Mouse (Mus musculus): ENCODE measurements around the gene Tenm3. TPM values are rescaled to one million over a fixed set of nuclear protein-coding genes. Genes with fewer than 3 reads are reported as not detected.

The Tenm3 gene
- polyA plus RNA-seq, 1 experiment from 2014 or later, result 36.1 TPM

GRCm38 (mm10) chr8:48649415-48649814 is 194.3 kb downstream of the Tenm3 start:
- Histone ChIP-seq H3K36me3 (ENCODE audit: control insufficient read depth, insufficient read depth, low read length) (no peaks in the 10 kb centered on the region), H3K27ac (ENCODE audit: low read depth, low read length) (no peak overlapping the region), H3K9ac (ENCODE audit: low read length) (no peak overlapping the region), H3K27me3 (ENCODE audit: control insufficient read depth, insufficient read depth, low read length) (no peaks in the 10 kb centered on the region), H3K9me3 (ENCODE audit: control insufficient read depth, low read length) (no peaks in the 10 kb centered on the region), H3K4me3 (ENCODE audit: low read depth, low read length) (no peak overlapping the region), H3K4me2 (ENCODE audit: low read depth) (no peak overlapping the region), H3K4me1 (ENCODE audit: control insufficient read depth, insufficient read depth, low read length) (no peaks in the 10 kb centered on the region)
- WGBS, result 77% methylated on average over 7 of the region's 7 CpGs
- DNase-seq (ENCODE audit: low spot score) (no peak), ATAC-seq (ENCODE audit: insufficient read depth, low FRiP score, low TSS enrichment) (no peak)

- no peaks in the 10 kb centered on the region for H3K36me3 ChIP-seq (ENCODE audit: control insufficient read depth, insufficient read depth, low read length)
- no peak overlapping the region for H3K4me3 ChIP-seq (ENCODE audit: low read depth, low read length)
- no peak overlapping the region for H3K27ac ChIP-seq (ENCODE audit: low read depth, low read length)
- H3K27me3 ChIP-seq (ENCODE audit: control insufficient read depth, insufficient read depth, low read length), result no peaks in the 10 kb centered on the region
- ATAC-seq (ENCODE audit: insufficient read depth, low FRiP score, low TSS enrichment) (no peak), DNase-seq (ENCODE audit: low spot score) (no peak)
- 73% methylated on average over 18 of the region's 18 CpGs for WGBS
- no peaks in the 10 kb centered on the region for H3K9me3 ChIP-seq (ENCODE audit: control insufficient read depth, low read length)
- no peak overlapping the region for H3K9ac ChIP-seq (ENCODE audit: low read length)
- no peaks in the 10 kb centered on the region for H3K4me1 ChIP-seq (ENCODE audit: control insufficient read depth, insufficient read depth, low read length)
- H3K4me2 ChIP-seq (ENCODE audit: low read depth), result no peak overlapping the region
Measured at GRCm38 (mm10) chr8:48646110-48646509, 197.6 kb downstream of the Tenm3 start.

- no peaks in the 10 kb centered on the region for H3K4me1 ChIP-seq (ENCODE audit: control insufficient read depth, insufficient read depth, low read length)
- WGBS, result 81% methylated on average over 4 of the region's 4 CpGs
- no peaks in the 10 kb centered on the region for H3K27me3 ChIP-seq (ENCODE audit: control insufficient read depth, insufficient read depth, low read length)
- no peak overlapping the region for H3K4me2 ChIP-seq (ENCODE audit: low read depth)
- DNase-seq (ENCODE audit: low spot score) (no peak), ATAC-seq (ENCODE audit: insufficient read depth, low FRiP score, low TSS enrichment) (no peak)
- no peaks in the 10 kb centered on the region for H3K9me3 ChIP-seq (ENCODE audit: control insufficient read depth, low read length)
- no peaks in the 10 kb centered on the region for H3K36me3 ChIP-seq (ENCODE audit: control insufficient read depth, insufficient read depth, low read length)
- H3K9ac ChIP-seq (ENCODE audit: low read length), result no peak overlapping the region
- H3K27ac ChIP-seq (ENCODE audit: low read depth, low read length), result no peak overlapping the region
- H3K4me3 ChIP-seq (ENCODE audit: low read depth, low read length), result no peak overlapping the region
Measured at GRCm38 (mm10) chr8:48638129-48638528, 205.6 kb downstream of the Tenm3 start.

GRCm38 (mm10) chr8:48636979-48637378 is 206.8 kb downstream of the Tenm3 start:
- H3K4me1 ChIP-seq (ENCODE audit: control insufficient read depth, insufficient read depth, low read length), result no peaks in the 10 kb centered on the region
- H3K4me2 ChIP-seq (ENCODE audit: low read depth), result no peak overlapping the region
- H3K9me3 ChIP-seq (ENCODE audit: control insufficient read depth, low read length), result no peaks in the 10 kb centered on the region
- H3K36me3 ChIP-seq (ENCODE audit: control insufficient read depth, insufficient read depth, low read length), result no peaks in the 10 kb centered on the region
- H3K9ac ChIP-seq (ENCODE audit: low read length), result no peak overlapping the region
- H3K4me3 ChIP-seq (ENCODE audit: low read depth, low read length), result no peak overlapping the region
- DNase-seq (ENCODE audit: low spot score) (no peak), ATAC-seq (ENCODE audit: insufficient read depth, low FRiP score, low TSS enrichment) (no peak)
- 88% methylated on average over 5 of the region's 5 CpGs for WGBS
- H3K27me3 ChIP-seq (ENCODE audit: control insufficient read depth, insufficient read depth, low read length), result no peaks in the 10 kb centered on the region
- H3K27ac ChIP-seq (ENCODE audit: low read depth, low read length), result no peak overlapping the region

- H3K9me3 ChIP-seq (ENCODE audit: control insufficient read depth, low read length), result no peaks in the 10 kb centered on the region
- no peak overlapping the region for H3K27ac ChIP-seq (ENCODE audit: low read depth, low read length)
- no peak overlapping the region for H3K4me2 ChIP-seq (ENCODE audit: low read depth)
- H3K9ac ChIP-seq (ENCODE audit: low read length), result no peak overlapping the region
- H3K4me3 ChIP-seq (ENCODE audit: low read depth, low read length), result no peak overlapping the region
- no peak for DNase-seq (ENCODE audit: low spot score)
- H3K4me1 ChIP-seq (ENCODE audit: control insufficient read depth, insufficient read depth, low read length), result no peaks in the 10 kb centered on the region
- no peak for ATAC-seq (ENCODE audit: insufficient read depth, low FRiP score, low TSS enrichment)
- 86% methylated on average over 4 of the region's 4 CpGs for WGBS
- H3K36me3 ChIP-seq (ENCODE audit: control insufficient read depth, insufficient read depth, low read length), result no peaks in the 10 kb centered on the region
- H3K27me3 ChIP-seq (ENCODE audit: control insufficient read depth, insufficient read depth, low read length), result no peaks in the 10 kb centered on the region
Measured at GRCm38 (mm10) chr8:48635815-48636214, 207.9 kb downstream of the Tenm3 start.

GRCm38 (mm10) chr8:48633426-48633825 is 210.3 kb downstream of the Tenm3 start:
- Histone ChIP-seq H3K36me3 (ENCODE audit: control insufficient read depth, insufficient read depth, low read length) (no peaks in the 10 kb centered on the region), H3K27me3 (ENCODE audit: control insufficient read depth, insufficient read depth, low read length) (no peaks in the 10 kb centered on the region), H3K4me1 (ENCODE audit: control insufficient read depth, insufficient read depth, low read length) (no peaks in the 10 kb centered on the region), H3K27ac (ENCODE audit: low read depth, low read length) (no peak overlapping the region), H3K4me3 (ENCODE audit: low read depth, low read length) (no peak overlapping the region), H3K4me2 (ENCODE audit: low read depth) (no peak overlapping the region), H3K9ac (ENCODE audit: low read length) (no peak overlapping the region), H3K9me3 (ENCODE audit: control insufficient read depth, low read length) (no peaks in the 10 kb centered on the region)
- no peak for DNase-seq (ENCODE audit: low spot score)
- 81% methylated on average over 8 of the region's 8 CpGs for WGBS
- ATAC-seq (ENCODE audit: insufficient read depth, low FRiP score, low TSS enrichment), result no peak

GRCm38 (mm10) chr8:48622517-48623153 is 221.1 kb downstream of the Tenm3 start:
- DNase-seq (ENCODE audit: low spot score) (no peak), ATAC-seq (ENCODE audit: insufficient read depth, low FRiP score, low TSS enrichment) (no peak)
- H3K4me2 ChIP-seq (ENCODE audit: low read depth), result no peak overlapping the region
- 84% methylated on average over 11 of the region's 11 CpGs for WGBS
- H3K4me1 ChIP-seq (ENCODE audit: control insufficient read depth, insufficient read depth, low read length), result no peaks in the 10 kb centered on the region
- no peak overlapping the region for H3K27ac ChIP-seq (ENCODE audit: low read depth, low read length)
- no peak overlapping the region for H3K4me3 ChIP-seq (ENCODE audit: low read depth, low read length)
- no peak overlapping the region for H3K9ac ChIP-seq (ENCODE audit: low read length)
- no peaks in the 10 kb centered on the region for H3K27me3 ChIP-seq (ENCODE audit: control insufficient read depth, insufficient read depth, low read length)
- H3K36me3 ChIP-seq (ENCODE audit: control insufficient read depth, insufficient read depth, low read length), result no peaks in the 10 kb centered on the region
- H3K9me3 ChIP-seq (ENCODE audit: control insufficient read depth, low read length), result no peaks in the 10 kb centered on the region

GRCm38 (mm10) chr8:48615088-48615487 is 228.7 kb downstream of the Tenm3 start:
- H3K9ac ChIP-seq (ENCODE audit: low read length), result no peak overlapping the region

GRCm38 (mm10) chr8:48611934-48612512 is 231.7 kb downstream of the Tenm3 start:
- no peak overlapping the region for H3K27ac ChIP-seq (ENCODE audit: low read depth, low read length)
- H3K9ac ChIP-seq (ENCODE audit: low read length), result no peak overlapping the region
- H3K4me3 ChIP-seq (ENCODE audit: low read depth, low read length), result no peak overlapping the region
- H3K36me3 ChIP-seq (ENCODE audit: control insufficient read depth, insufficient read depth, low read length), result no peaks in the 10 kb centered on the region
- H3K27me3 ChIP-seq (ENCODE audit: control insufficient read depth, insufficient read depth, low read length), result no peaks in the 10 kb centered on the region
- WGBS, result 84% methylated on average over 10 of the region's 10 CpGs
- no peak overlapping the region for H3K4me2 ChIP-seq (ENCODE audit: low read depth)
- no peaks in the 10 kb centered on the region for H3K9me3 ChIP-seq (ENCODE audit: control insufficient read depth, low read length)
- DNase-seq (ENCODE audit: low spot score) (no peak), ATAC-seq (ENCODE audit: insufficient read depth, low FRiP score, low TSS enrichment) (no peak)
- peaks cover 9% of the 10 kb centered on the region; the same call in 1 of the 2 replicates for H3K4me1 ChIP-seq (ENCODE audit: control insufficient read depth, insufficient read depth, low read length)

More at GRCm38 (mm10) chr8:48615088-48615487, 228.7 kb downstream of the Tenm3 start:
- DNase-seq (ENCODE audit: low spot score) (no peak), ATAC-seq (ENCODE audit: insufficient read depth, low FRiP score, low TSS enrichment) (no peak)
- 17% methylated on average over 8 of the region's 8 CpGs for WGBS
- Histone ChIP-seq H3K36me3 (ENCODE audit: control insufficient read depth, insufficient read depth, low read length) (no peaks in the 10 kb centered on the region), H3K27me3 (ENCODE audit: control insufficient read depth, insufficient read depth, low read length) (no peaks in the 10 kb centered on the region), H3K4me2 (ENCODE audit: low read depth) (no peak overlapping the region), H3K4me3 (ENCODE audit: low read depth, low read length) (no peak overlapping the region), H3K27ac (ENCODE audit: low read depth, low read length) (no peak overlapping the region), H3K4me1 (ENCODE audit: control insufficient read depth, insufficient read depth, low read length) (peaks cover 9% of the 10 kb centered on the region; the same call in 1 of the 2 replicates), H3K9me3 (ENCODE audit: control insufficient read depth, low read length) (no peaks in the 10 kb centered on the region)
